In genomic region chr7:44647042-44647724, GRCm38 (mm10) we compare ENCODE assay signal across 8 mouse cellular contexts. TPM values are rescaled to one million over a fixed set of nuclear protein-coding genes. Genes with fewer than 3 reads are reported as not detected.
DNase-seq lines count a peak whose midpoint lies in the region; ATAC-seq and TF ChIP-seq lines count a peak whose summit lies in the region.

No protein-coding gene starts in this region.

- H3K9ac ChIP-seq in liver, embryonic 12.5 days, result no peak overlapping the region
- H3K9ac ChIP-seq in midbrain, postnatal 0 days (replicated peaks; ENCODE audit: low read length, poor library complexity, severe bottlenecking), result no peak overlapping the region

- H3K27me3 ChIP-seq in liver, embryonic 12.5 days (replicated peaks), result peaks cover 43% of the 10 kb centered on the region
- 0 out of 2 replicates have a peak, but pooled peaks cover 1% of the 10 kb centered on the region for H3K27me3 ChIP-seq in midbrain, postnatal 0 days (ENCODE audit: insufficient read depth, low read length)

- peak; percentile 80 for TF ChIP-seq CTCF in left cerebral cortex, adult 2 months (IDR thresholded peaks at IDR 0.05)
- TF ChIP-seq CTCF in midbrain, postnatal 0 days (IDR thresholded peaks at IDR 0.05), result peak; percentile 82

- H3K27ac ChIP-seq in liver, embryonic 12.5 days, result no peak overlapping the region
- H3K27ac ChIP-seq in left cerebral cortex, adult 2 months, result no peak overlapping the region
- H3K27ac ChIP-seq in midbrain, postnatal 0 days (ENCODE audit: low read depth, low read length), result no peak overlapping the region

- no peak overlapping the region for H3K4me2 ChIP-seq in liver, embryonic 12.5 days
- no peak overlapping the region for H3K4me2 ChIP-seq in midbrain, postnatal 0 days (ENCODE audit: low read depth, low read length, poor library complexity, severe bottlenecking)

- 49% methylated on average over 7 of the region's 7 CpGs for WGBS in liver, embryonic 12.5 days (ENCODE audit: insufficient replicate concordance)
- 47% methylated on average over 7 of the region's 7 CpGs for WGBS in midbrain, postnatal 0 days

- no peak overlapping the region for H3K4me3 ChIP-seq in liver, embryonic 12.5 days
- no peak overlapping the region for H3K4me3 ChIP-seq in left cerebral cortex, adult 2 months
- H3K4me3 ChIP-seq in midbrain, postnatal 0 days (ENCODE audit: low read depth, low read length), result no peak overlapping the region

- ATAC-seq in liver, embryonic 12.5 days, result no peak
- ATAC-seq in midbrain, postnatal 0 days (ENCODE audit: low FRiP score), result no peak

- no peaks in the 10 kb centered on the region for H3K4me1 ChIP-seq in liver, embryonic 12.5 days
- no peaks in the 10 kb centered on the region for H3K4me1 ChIP-seq in midbrain, postnatal 0 days (ENCODE audit: insufficient read depth, low read length)

- H3K36me3 ChIP-seq in liver, embryonic 12.5 days, result no peaks in the 10 kb centered on the region
- H3K36me3 ChIP-seq in midbrain, postnatal 0 days (ENCODE audit: insufficient read depth, low read length), result no peaks in the 10 kb centered on the region

- intact Hi-C loops in heart, postnatal 36 days (cut with DNase I), result loop anchor here (5.0 kb wide), 1 partner anchor 125 kb away; the partner anchor contains the start of gene Mybpc2
- intact Hi-C loops in left cerebral cortex, adult 2 months (cut with DNase I), result loop anchor here (5.0 kb wide), 2 partner anchors 85 to 125 kb away; partner anchors contain the start of gene Mybpc2

- peak; percentile 58 for DNase-seq in liver
- peak; percentile 61 for DNase-seq in adrenal gland, adult 2 months
- peak; percentile 78 for DNase-seq in embryo, embryonic 11 days
- DNase-seq in heart, postnatal 36 days, result peak; percentile 65 to 69
- peak; percentile 67 to 82 for DNase-seq in left cerebral cortex, adult 2 months (ENCODE audit: extremely low spot score in 1 of 2, low spot score in 2 of 2)
- DNase-seq in midbrain, postnatal 0 days (ENCODE audit: low spot score), result peak; percentile 78
- peak; percentile 36 for DNase-seq in telencephalon, adult 2 months (ENCODE audit: low read depth, low spot score)

- no peaks in the 10 kb centered on the region for H3K9me3 ChIP-seq in liver, embryonic 12.5 days (replicated peaks)
- no peaks in the 10 kb centered on the region for H3K9me3 ChIP-seq in midbrain, postnatal 0 days (ENCODE audit: low read length)

RNA-seq across cellular contexts. Expression of gene Myh14, which starts 23.5 kb away (rescaled TPM):
- polyA plus RNA-seq in liver, embryonic 12.5 days (2016; fragmentation: Nextera tagmentation; extraction: Ambion mirVana), result 0.13 and 0.35 TPM in 2 replicates
- 1 to 10 TPM; 3.2 to 5.6 TPM for total RNA-seq in adrenal gland, adult 2 months (2021)
- polyA plus RNA-seq in adrenal gland, adult 2 months (2012; rRNA removed), result 1.2 and 1.7 TPM in 2 replicates
- 100 to 1,000 TPM in 1 of 2 experiments, 10 to 100 TPM in 1; 81.8 to 110 TPM for total RNA-seq in heart, postnatal 36 days (2021)
- total RNA-seq in left cerebral cortex, adult 2 months (2021), result 10 to 100 TPM; 21.1 to 21.4 TPM
- total RNA-seq in midbrain, postnatal 0 days (2014; rRNA removed), result 8.8 and 11.0 TPM in 2 replicates
- polyA plus RNA-seq in midbrain, postnatal 0 days (2015; fragmentation: Nextera tagmentation; extraction: Ambion mirVana), result 6.9 and 7.9 TPM in 2 replicates

RNA-seq across cellular contexts. Expression of gene Kcnc3, which starts 56.7 kb away (rescaled TPM):
- 0.13 and 0.24 TPM in 2 replicates for polyA plus RNA-seq in liver, embryonic 12.5 days (2016; fragmentation: Nextera tagmentation; extraction: Ambion mirVana)
- total RNA-seq in adrenal gland, adult 2 months (2021), result 1 to 10 TPM; 4.4 to 4.8 TPM
- 7.2 and 8.8 TPM in 2 replicates for polyA plus RNA-seq in adrenal gland, adult 2 months (2012; rRNA removed)
- 1 to 10 TPM; 2.0 to 2.3 TPM for total RNA-seq in heart, postnatal 36 days (2021)
- total RNA-seq in left cerebral cortex, adult 2 months (2021), result 100 to 1,000 TPM; 114 to 122 TPM
- total RNA-seq in midbrain, postnatal 0 days (2014; rRNA removed), result 17.2 and 25.4 TPM in 2 replicates
- 6.2 and 6.6 TPM in 2 replicates for polyA plus RNA-seq in midbrain, postnatal 0 days (2015; fragmentation: Nextera tagmentation; extraction: Ambion mirVana)
